Mouse (Mus musculus) C2C12 (cell line): ENCODE data around the gene Olfr1274-ps.
"Not testable (repeated sequence)": the region's sequence is repeated elsewhere in the genome, so short reads cannot be mapped to it uniquely, and the experiment has no call there.

Experiments
- CEBPB ChIP-seq: IDR thresholded peaks from one replicate; pipeline ENCODE4 v1.6.1; 2011; ENCODE audit warnings: low read depth, mild to moderate bottlenecking, control low read depth, moderate library complexity
- CTCF ChIP-seq: IDR thresholded peaks from one replicate; pipeline ENCODE4 v1.5.1; 2011; ENCODE audit not compliant: control insufficient read depth, insufficient read depth, insufficient read length
- FOSL1 ChIP-seq: IDR thresholded peaks from one replicate; pipeline ENCODE4 v1.8.0; 2011; ENCODE audit warnings: mild to moderate bottlenecking, low read length; ENCODE audit not compliant: poor library complexity, insufficient read depth, severe bottlenecking
- MAX ChIP-seq: IDR thresholded peaks from one replicate; pipeline ENCODE4 v1.6.1; 2011; ENCODE audit warnings: mild to moderate bottlenecking, control low read depth
- MYOG ChIP-seq: IDR thresholded peaks from one replicate; pipeline ENCODE4 v1.6.1; 2011; ENCODE audit not compliant: control insufficient read depth, insufficient read length; ENCODE audit errors: extremely low read depth
- USF1 ChIP-seq: IDR thresholded peaks from one replicate; pipeline ENCODE4 v1.6.1; 2011; ENCODE audit warnings: low read depth, mild to moderate bottlenecking, control low read depth, moderate library complexity

GRCm38 (mm10) chr2:90422282-90422681 is 23.8 kb downstream of the Olfr1274-ps start:
- TF ChIP-seq CTCF, MYOG, USF1, CEBPB, FOSL1, MAX: not testable (repeated sequence)
